Mouse (Mus musculus) liver, adult 2 months (tissue): Measurements from ENCODE around the gene Homer2.

Experiments used
- CTCF ChIP-seq: fragments of 200-500 bp; IDR thresholded peaks from 2 replicates; pipeline ENCODE4 v1.5.1; 2011; ENCODE audit warnings: low read depth, low read length, control low read depth
- POLR2A ChIP-seq: fragments of 200-500 bp; IDR thresholded peaks from 2 replicates; pipeline ENCODE4 v1.6.1; 2011; ENCODE audit warnings: low read length, control low read depth; ENCODE audit not compliant: insufficient read depth; ENCODE audit errors: extremely low read depth

DNA sequence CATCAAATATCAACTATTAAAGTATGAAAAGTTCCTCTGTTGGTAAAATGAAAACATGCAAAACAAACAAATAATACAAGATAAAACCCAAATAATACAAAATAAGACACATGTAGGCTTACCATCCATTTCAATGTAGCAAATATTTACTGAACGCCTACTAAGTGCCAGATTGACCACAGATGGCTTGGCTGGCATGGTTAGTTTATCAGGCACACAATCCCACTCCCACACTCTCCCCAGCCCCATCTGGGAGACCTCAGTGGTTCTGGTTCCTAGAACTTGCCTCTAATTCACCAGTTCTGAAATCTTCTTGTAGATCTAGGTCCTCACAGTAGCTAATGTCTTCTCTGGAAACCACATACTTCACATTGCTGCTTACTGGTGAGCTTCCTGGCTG is 11.3 kb upstream of the Homer2 start:
- TF ChIP-seq POLR2A = no peak
- TF ChIP-seq CTCF = no peak
